Mouse (Mus musculus): ENCODE measurements around the gene Cacng1.

- TF ChIP-seq CTCF (conservative IDR thresholded peaks at IDR 0.05; ENCODE audit: insufficient read depth, insufficient read length, low read depth, low read length) (no peak), POLR2A (IDR thresholded peaks at IDR 0.05; ENCODE audit: low read depth, low read length) (no peak)
Measured at GRCm38 (mm10) chr11:107743100-107743499, 26.8 kb upstream of the Cacng1 start.
